Mouse (Mus musculus): Measurements from ENCODE around the gene Stk33.

DNA sequence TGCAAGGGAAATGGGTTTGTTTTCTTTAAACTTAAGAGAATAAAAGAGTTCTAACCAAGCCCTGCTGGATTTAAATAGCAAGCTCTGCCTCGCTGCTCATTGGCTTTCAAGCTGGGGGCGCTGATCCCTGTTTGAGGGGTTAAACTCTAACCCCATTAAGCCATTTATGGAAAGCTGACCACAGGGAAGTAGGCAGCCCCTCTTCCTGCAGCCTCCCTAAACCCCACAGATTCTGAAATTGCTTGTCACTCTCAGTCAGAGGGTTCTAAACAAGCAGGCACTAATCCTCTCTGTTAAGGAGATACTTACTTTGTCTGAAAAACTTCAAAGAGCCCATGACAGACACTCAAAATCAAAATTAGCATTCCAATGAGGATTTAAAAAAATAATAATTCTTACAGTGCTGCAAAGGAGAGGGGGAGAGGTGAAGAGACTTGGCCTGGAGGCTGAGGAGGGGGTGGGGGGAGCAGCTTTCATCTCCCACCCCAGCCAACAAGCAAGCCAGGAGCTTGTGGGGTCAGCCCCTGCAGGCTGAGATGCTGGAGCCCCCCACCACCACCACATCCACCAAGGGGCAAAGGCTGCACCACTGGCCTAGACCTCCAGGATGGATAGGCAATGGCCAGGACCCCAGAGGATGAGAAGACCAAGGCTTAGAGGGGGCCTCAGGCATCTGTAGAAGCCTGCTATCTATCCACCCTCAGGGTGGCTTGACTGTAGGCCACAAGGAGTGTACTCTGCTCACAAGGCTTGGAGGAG, 203.8 kb downstream of the Stk33 start:
- TF ChIP-seq CTCF (IDR thresholded peaks at IDR 0.05; ENCODE audit: low read depth) = no peak
- TF ChIP-seq EP300 (IDR thresholded peaks at IDR 0.05; ENCODE audit: low read depth) = no peak

Data from liver, postnatal 0 days (tissue).